Mouse (Mus musculus) megakaryocyte, embryonic 14.5 days (primary cell): ENCODE data around the gene Myo7a.

Experiments
- FLI1 ChIP-seq: IDR thresholded peaks from 2 replicates; pipeline ENCODE4 v1.6.1; 2012; ENCODE audit warnings: low read length, inconsistent platforms, mixed read lengths
- GATA1 ChIP-seq: IDR thresholded peaks from 3 replicates; pipeline ENCODE4 v1.6.1; 2012; ENCODE audit warnings: mixed read lengths, low read length, inconsistent platforms, borderline replicate concordance

- TF ChIP-seq GATA1 (no peak), FLI1 (no peak)
Observed at GRCm38 (mm10) chr7:98163700-98164099, 44.4 kb upstream of the Myo7a start.
